Mouse (Mus musculus) heart, embryonic 15.5 days (tissue): Measurements from ENCODE around the gene Anapc2. TPM values are rescaled to one million over a fixed set of nuclear protein-coding genes. Genes with fewer than 3 reads are reported as not detected.

Experiments
- ATAC-seq: fragments of 200-750 bp; cut with Nextera tagmentation; replicated peaks from 2 replicates; pipeline ENCODE4 v1.8.0; 2017; ENCODE audit warnings: low read depth, moderate TSS enrichment; ENCODE audit not compliant: insufficient number of reproducible peaks, insufficient read depth, low FRiP score
- H3K27ac ChIP-seq: fragments of 300-500 bp; sonication (generic); 2 replicates; pipeline ENCODE4 v1.5.1; 2015; ENCODE audit warnings: mild to moderate bottlenecking, inconsistent platforms
- H3K27me3 ChIP-seq: fragments of 300-500 bp; sonication (generic); 2 replicates; pipeline ENCODE4 v1.6.1; 2015; ENCODE audit warnings: inconsistent platforms
- H3K36me3 ChIP-seq: fragments of 300-500 bp; sonication (generic); 2 replicates; pipeline ENCODE4 v1.6.1; 2015; ENCODE audit warnings: mild to moderate bottlenecking, inconsistent platforms
- H3K4me1 ChIP-seq: fragments of 300-500 bp; sonication (generic); replicated peaks from 2 replicates; pipeline ENCODE4 v1.6.1; 2015; ENCODE audit warnings: inconsistent platforms
- H3K4me2 ChIP-seq: fragments of 300-500 bp; sonication (generic); 2 replicates; pipeline ENCODE4 v1.6.1; 2015; ENCODE audit warnings: inconsistent platforms, mild to moderate bottlenecking, moderate library complexity
- H3K4me3 ChIP-seq: fragments of 300-500 bp; sonication (generic); 2 replicates; pipeline ENCODE4 v1.5.1; 2015; ENCODE audit warnings: mild to moderate bottlenecking, inconsistent platforms
- H3K9ac ChIP-seq: fragments of 300-500 bp; sonication (generic); 2 replicates; pipeline ENCODE4 v1.6.1; 2015; ENCODE audit warnings: mild to moderate bottlenecking, inconsistent platforms
- H3K9me3 ChIP-seq: fragments of 300-500 bp; sonication (generic); replicated peaks from 2 replicates; pipeline ENCODE4 v1.6.1; 2016; ENCODE audit warnings: inconsistent platforms
- WGBS: fragments of 180-500 bp; shearing (Covaris S2); methylation state at CpG from one replicate; pipeline ENCODE4 v1.1.7; 2015; ENCODE audit warnings: mixed read lengths; 5-methylcytosine and 5-hydroxymethylcytosine counted together
- polyA plus RNA-seq: library from polyadenylated mRNA; unstranded; fragments of >200 nt; fragmentation: Nextera tagmentation; extraction: Ambion mirVana; gene quantifications from 2 replicates; pipeline ENCODE4 v1.2.1, GENCODE M21; 2015

Anapc2 gene
- polyA plus RNA-seq, 1 experiment from 2014 or later, result 67.5 TPM

DNA sequence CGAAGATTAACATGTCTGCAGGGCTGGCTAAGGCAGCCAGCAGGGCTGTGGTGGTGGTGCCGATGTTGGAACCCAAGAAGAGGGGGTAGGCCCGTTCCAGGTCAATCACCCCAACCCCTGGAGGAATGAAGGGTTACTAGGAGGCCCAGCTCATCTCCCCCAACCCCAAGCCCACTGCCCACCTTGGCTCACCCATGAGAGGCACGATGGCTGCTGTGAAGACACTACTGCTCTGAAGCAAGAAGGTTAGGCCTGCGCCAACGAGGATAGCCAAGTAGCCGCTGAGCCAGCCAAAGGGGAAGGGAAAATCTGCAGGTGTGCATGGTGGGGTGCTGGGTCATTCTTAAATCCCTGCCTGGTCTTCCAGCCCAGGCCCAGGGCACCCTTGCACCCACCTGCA lies 41.7 kb upstream of the Anapc2 start:
- no peak for ATAC-seq
- 83% methylated on average over 7 of the region's 7 CpGs for WGBS
- Histone ChIP-seq H3K27ac (no peak overlapping the region), H3K4me2 (no peak overlapping the region), H3K27me3 (peaks cover 38% of the 10 kb centered on the region), H3K36me3 (no peaks in the 10 kb centered on the region), H3K9me3 (no peaks in the 10 kb centered on the region), H3K9ac (no peak overlapping the region), H3K4me1 (peaks cover 14% of the 10 kb centered on the region), H3K4me3 (no peak overlapping the region)

GRCm38 (mm10) chr2:25231038-25231437 lies 41.2 kb upstream of the Anapc2 start:
- H3K4me3 ChIP-seq, result no peak overlapping the region
- WGBS, result 56% methylated on average over 12 of the region's 12 CpGs
- H3K27ac ChIP-seq, result no peak overlapping the region
- peaks cover 10% of the 10 kb centered on the region for H3K4me1 ChIP-seq
- no peak overlapping the region for H3K4me2 ChIP-seq
- ATAC-seq, result no peak
- no peaks in the 10 kb centered on the region for H3K36me3 ChIP-seq
- peaks cover 43% of the 10 kb centered on the region for H3K27me3 ChIP-seq
- no peaks in the 10 kb centered on the region for H3K9me3 ChIP-seq
- H3K9ac ChIP-seq, result no peak overlapping the region

- 66% methylated on average over 4 of the region's 4 CpGs for WGBS
- no peak overlapping the region for H3K4me2 ChIP-seq
- no peak overlapping the region for H3K27ac ChIP-seq
- H3K36me3 ChIP-seq, result no peaks in the 10 kb centered on the region
- H3K4me3 ChIP-seq, result no peak overlapping the region
- H3K9ac ChIP-seq, result no peak overlapping the region
- H3K4me1 ChIP-seq, result peaks cover 5% of the 10 kb centered on the region; the same call in 1 of the 2 replicates
- ATAC-seq, result no peak
- no peaks in the 10 kb centered on the region for H3K9me3 ChIP-seq
- H3K27me3 ChIP-seq, result peaks cover 52% of the 10 kb centered on the region
Observed at GRCm38 (mm10) chr2:25233421-25233820, 38.9 kb upstream of the Anapc2 start.

DNA sequence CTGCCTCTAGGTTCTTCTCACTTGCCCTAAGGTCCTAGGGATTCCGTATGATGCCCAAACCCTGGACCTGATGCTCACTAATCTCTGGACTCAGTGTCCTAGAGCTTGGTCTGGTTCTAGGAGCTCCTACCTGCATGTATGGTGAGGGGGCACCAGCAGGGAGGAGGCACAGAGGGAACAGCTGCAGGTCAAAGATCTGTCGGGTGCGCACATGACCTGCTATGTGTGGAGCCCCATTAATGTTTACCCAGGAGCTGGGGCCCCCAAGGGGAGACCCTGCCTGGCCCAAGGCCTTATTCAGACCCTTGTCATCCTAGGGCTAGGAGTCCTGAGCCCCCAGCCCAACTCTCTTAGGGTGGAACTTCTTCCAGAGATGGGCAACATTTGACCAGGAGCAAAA lies 38.2 kb upstream of the Anapc2 start, which contains the start of gene Slc34a3:
Slc34a3 (minus strand) TSS at position 315 of the 400 bp plus-strand sequence.
- WGBS, result 85% methylated on average over 3 of the region's 3 CpGs

DNA sequence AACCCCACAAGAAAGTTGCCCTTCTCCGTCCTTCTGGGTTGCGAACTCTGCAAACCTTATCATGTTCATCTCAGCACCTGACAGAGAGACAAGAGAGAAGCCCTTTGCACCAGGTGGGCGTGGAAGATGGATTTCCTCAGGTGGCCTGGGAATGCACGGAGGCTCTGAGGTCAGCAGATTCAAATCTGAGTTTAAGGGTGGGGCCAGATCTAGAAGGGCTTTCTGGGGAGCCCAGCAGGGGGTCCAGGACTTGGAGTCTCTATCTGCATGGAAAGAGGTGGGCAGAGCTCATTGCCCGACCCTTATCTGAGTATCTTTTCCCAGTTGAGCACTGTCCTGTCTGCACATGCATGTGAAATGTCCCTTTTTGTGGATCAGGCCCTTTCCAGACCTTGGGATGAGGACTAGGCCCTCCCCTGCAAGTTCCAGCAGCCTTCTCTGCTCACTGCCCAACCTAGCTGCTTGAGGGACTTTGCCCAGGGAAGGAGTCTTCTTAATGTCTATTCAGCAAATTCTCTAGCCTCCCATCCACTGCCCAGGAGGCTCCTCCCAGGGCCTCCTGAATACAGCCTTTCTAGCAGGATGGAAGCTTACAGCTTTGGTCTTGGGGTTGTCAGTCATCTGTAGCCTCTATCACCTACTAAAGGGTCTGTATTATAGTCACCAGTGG lies 37.6 kb upstream of the Anapc2 start:
- Histone ChIP-seq H3K36me3 (no peaks in the 10 kb centered on the region), H3K4me2 (no peak overlapping the region), H3K27ac (no peak overlapping the region), H3K4me1 (no peaks in the 10 kb centered on the region), H3K4me3 (no peak overlapping the region), H3K9ac (no peak overlapping the region), H3K27me3 (peaks cover 55% of the 10 kb centered on the region), H3K9me3 (no peaks in the 10 kb centered on the region)
- ATAC-seq, result no peak
- 47% methylated on average over 5 of the region's 5 CpGs for WGBS

More for the DNA sequence above, 38.2 kb upstream of the Anapc2 start, which contains the start of gene Slc34a3:
- H3K9ac ChIP-seq, result no peak within 1 kb of the TSS
- no peak within 1 kb of the TSS for H3K27ac ChIP-seq
- H3K4me2 ChIP-seq, result no peak within 1 kb of the TSS
- peaks cover 53% of the 10 kb centered on the region for H3K27me3 ChIP-seq
- no peaks in the 10 kb centered on the region for H3K36me3 ChIP-seq
- H3K4me3 ChIP-seq, result no peak within 1 kb of the TSS
- ATAC-seq, result no peak
- H3K4me1 ChIP-seq, result no peaks in the 10 kb centered on the region
- no peaks in the 10 kb centered on the region for H3K9me3 ChIP-seq

DNA sequence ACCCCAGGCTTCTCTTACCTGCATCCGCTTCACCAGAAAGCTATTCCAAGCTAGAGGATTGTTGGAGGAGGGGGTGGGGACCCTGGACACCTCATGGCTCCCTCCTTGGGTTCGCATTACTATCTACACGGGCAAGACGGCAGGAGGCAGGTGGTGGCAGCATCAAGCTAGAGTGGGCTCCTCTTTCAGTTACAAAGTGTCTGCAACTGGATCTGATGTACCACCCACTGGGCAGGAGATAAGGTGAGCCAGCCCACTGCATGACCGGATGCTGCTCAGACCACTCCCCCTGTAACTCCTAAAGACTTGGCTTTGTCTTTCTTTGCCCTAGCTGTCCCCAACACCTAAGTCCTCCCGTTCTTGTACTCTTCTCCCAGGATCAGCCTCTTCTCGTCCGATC lies 35.7 kb upstream of the Anapc2 start, which contains the start of gene Rnf224:
Rnf224 (minus strand) TSS at position 174 of the 400 bp plus-strand sequence.
- H3K9me3 ChIP-seq, result no peaks in the 10 kb centered on the region
- H3K27me3 ChIP-seq, result peaks cover 48% of the 10 kb centered on the region
- ATAC-seq, result no peak
- 22% methylated on average over 8 of the region's 8 CpGs for WGBS
- no peak within 1 kb of the TSS for H3K4me2 ChIP-seq
- no peak within 1 kb of the TSS for H3K9ac ChIP-seq
- H3K27ac ChIP-seq, result no peak within 1 kb of the TSS
- no peaks in the 10 kb centered on the region for H3K36me3 ChIP-seq
- peaks cover 14% of the 10 kb centered on the region for H3K4me1 ChIP-seq
- H3K4me3 ChIP-seq, result no peak within 1 kb of the TSS

DNA sequence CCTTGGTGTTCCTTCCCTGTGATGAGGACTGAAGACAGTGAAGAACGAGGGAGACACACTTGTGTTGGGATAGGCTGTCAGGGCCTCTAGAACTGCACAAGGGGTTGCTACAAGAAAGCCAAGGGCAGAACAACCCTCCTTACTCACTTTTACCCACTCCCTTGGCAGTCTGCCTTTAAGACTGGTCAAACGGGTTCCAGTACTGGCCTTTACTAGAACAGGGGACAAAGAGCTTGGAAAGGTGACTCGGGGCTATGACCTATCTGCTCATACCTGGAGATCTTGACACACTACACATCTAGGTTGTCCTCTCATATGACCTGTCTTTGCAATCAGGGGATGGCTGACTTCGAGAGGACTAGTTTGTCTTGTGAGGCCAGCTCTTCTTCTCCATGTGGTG lies 34.8 kb upstream of the Anapc2 start:
- WGBS, result 62% methylated on average over 4 of the region's 4 CpGs
- Histone ChIP-seq H3K4me1 (peaks cover 23% of the 10 kb centered on the region), H3K9me3 (no peaks in the 10 kb centered on the region), H3K9ac (no peak overlapping the region), H3K4me2 (no peak overlapping the region), H3K27ac (no peak overlapping the region), H3K27me3 (peaks cover 52% of the 10 kb centered on the region), H3K36me3 (no peaks in the 10 kb centered on the region), H3K4me3 (no peak overlapping the region)
- ATAC-seq, result no peak

- H3K4me1 ChIP-seq, result peaks cover 26% of the 10 kb centered on the region
- H3K36me3 ChIP-seq, result no peaks in the 10 kb centered on the region
- H3K9me3 ChIP-seq, result no peaks in the 10 kb centered on the region
- peaks cover 56% of the 10 kb centered on the region for H3K27me3 ChIP-seq
- H3K4me3 ChIP-seq, result no peak overlapping the region
- no peak overlapping the region for H3K27ac ChIP-seq
- H3K9ac ChIP-seq, result no peak overlapping the region
- ATAC-seq, result no peak
- H3K4me2 ChIP-seq, result no peak overlapping the region
Observed at GRCm38 (mm10) chr2:25238106-25238505, 34.2 kb upstream of the Anapc2 start.

GRCm38 (mm10) chr2:25239766-25240165 lies 32.5 kb upstream of the Anapc2 start:
- no peak overlapping the region for H3K4me2 ChIP-seq
- H3K4me1 ChIP-seq, result peaks cover 26% of the 10 kb centered on the region
- H3K4me3 ChIP-seq, result no peak overlapping the region
- no peak overlapping the region for H3K27ac ChIP-seq
- H3K27me3 ChIP-seq, result peaks cover 59% of the 10 kb centered on the region
- H3K9me3 ChIP-seq, result no peaks in the 10 kb centered on the region
- no peaks in the 10 kb centered on the region for H3K36me3 ChIP-seq
- H3K9ac ChIP-seq, result no peak overlapping the region
- 81% methylated on average over 3 of the region's 3 CpGs for WGBS
- no peak for ATAC-seq

- WGBS, result 53% methylated on average over 8 of the region's 8 CpGs
- H3K27me3 ChIP-seq, result peaks cover 54% of the 10 kb centered on the region
- peak overlapping the region; percentile 94 for H3K4me2 ChIP-seq
- H3K4me1 ChIP-seq, result peaks cover 26% of the 10 kb centered on the region
- no peak overlapping the region for H3K27ac ChIP-seq
- peak overlapping the region; percentile 57 for H3K4me3 ChIP-seq
- no peaks in the 10 kb centered on the region for H3K9me3 ChIP-seq
- H3K9ac ChIP-seq, result peak overlapping the region; percentile 3; the same call in 1 of the 2 replicates
- no peaks in the 10 kb centered on the region for H3K36me3 ChIP-seq
- ATAC-seq, result no peak; the same call in 1 of the 2 replicates
Observed at GRCm38 (mm10) chr2:25240310-25240709, 32.0 kb upstream of the Anapc2 start.

- Histone ChIP-seq H3K4me2 (peak overlapping the region; percentile 94), H3K9me3 (no peaks in the 10 kb centered on the region), H3K27me3 (peaks cover 49% of the 10 kb centered on the region), H3K27ac (no peak overlapping the region), H3K4me1 (peaks cover 26% of the 10 kb centered on the region), H3K4me3 (peak overlapping the region; percentile 57), H3K9ac (peak overlapping the region; percentile 3), H3K36me3 (no peaks in the 10 kb centered on the region)
- WGBS, result 1% methylated on average over 29 of the region's 29 CpGs
- ATAC-seq, result peak; percentile 82
Observed at GRCm38 (mm10) chr2:25240723-25241437, 31.4 kb upstream of the Anapc2 start.
